Mouse (Mus musculus): ENCODE measurements around the gene Naa60. TPM values are rescaled to one million over a fixed set of nuclear protein-coding genes. Genes with fewer than 3 reads are reported as not detected.
A peak's percentile ranks its signal among the peaks of the same experiment; 100 is the strongest.
"Not testable (repeated sequence)": the region's sequence is repeated elsewhere in the genome, so short reads cannot be mapped to it uniquely, and the experiment has no call there.

Gene Naa60
- 100 to 1,000 TPM in 1 of 2 experiments, 10 to 100 TPM in 1; 89.6 to 123 TPM for total RNA-seq (2021)

- DNase-seq = peak; percentile 85 to 87
Observed at GRCm38 (mm10) chr16:3872216-3873047, at the start of gene Naa60. Gene Naa60, plus strand, starts transcription at chr16:3872375.

GRCm38 (mm10) chr16:3828021-3828420, 44.2 kb upstream of the Naa60 start:
- no peak for DNase-seq

- no peak for DNase-seq
Observed at GRCm38 (mm10) chr16:3829727-3830126, 42.4 kb upstream of the Naa60 start.

- no peak for DNase-seq
Observed at GRCm38 (mm10) chr16:3830588-3831109, 41.5 kb upstream of the Naa60 start, which contains the start of gene Olfr15. Gene Olfr15, plus strand, starts transcription at chr16:3830878.

- no peak for DNase-seq
Observed at GRCm38 (mm10) chr16:3835461-3835860, 36.7 kb upstream of the Naa60 start.

- peak in 1 of 2 experiments; percentile 21 for DNase-seq
Observed at GRCm38 (mm10) chr16:3839157-3839885, 32.9 kb upstream of the Naa60 start.

- DNase-seq = no peak
Observed at GRCm38 (mm10) chr16:3842989-3843388, 29.2 kb upstream of the Naa60 start.

- DNase-seq = no peak
Observed at GRCm38 (mm10) chr16:3843796-3844195, 28.4 kb upstream of the Naa60 start.

- DNase-seq = peak; percentile 93 to 94
Observed at GRCm38 (mm10) chr16:3846711-3847518, 25.3 kb upstream of the Naa60 start, which contains the start of gene Zfp174. Gene Zfp174, plus strand, starts transcription at chr16:3847268.

- no peak for DNase-seq
Observed at GRCm38 (mm10) chr16:3847871-3848270, 24.3 kb upstream of the Naa60 start.

GRCm38 (mm10) chr16:3848416-3848815, 23.8 kb upstream of the Naa60 start:
- DNase-seq = no peak

GRCm38 (mm10) chr16:3851301-3851700, 20.9 kb upstream of the Naa60 start:
- not testable (repeated sequence) for DNase-seq

GRCm38 (mm10) chr16:3852586-3852985, 19.6 kb upstream of the Naa60 start:
- peak in 1 of 2 experiments; percentile 24 for DNase-seq

GRCm38 (mm10) chr16:3854437-3855182, 17.6 kb upstream of the Naa60 start:
- no peak for DNase-seq

GRCm38 (mm10) chr16:3855776-3856175, 16.4 kb upstream of the Naa60 start:
- DNase-seq = no peak

- DNase-seq = no peak
Observed at GRCm38 (mm10) chr16:3859254-3859653, 12.9 kb upstream of the Naa60 start.

GRCm38 (mm10) chr16:3871815-3872214, 360 bp upstream of the Naa60 start:
- no peak for DNase-seq

- no peak for DNase-seq
Observed at GRCm38 (mm10) chr16:3876346-3876745, 4.2 kb downstream of the Naa60 start.

- peak; percentile 95 for DNase-seq
Observed at GRCm38 (mm10) chr16:3884201-3885064, 12.3 kb downstream of the Naa60 start, which contains the start of the genes Zfp597 and Gm20695. Gene Zfp597, minus strand, starts transcription at chr16:3884561. Gene Gm20695, plus strand, starts transcription at chr16:3884648.

- DNase-seq = no peak
Observed at GRCm38 (mm10) chr16:3885065-3885670, 13.0 kb downstream of the Naa60 start.
